Mouse (Mus musculus) ES-E14 (cell line): Measurements from ENCODE around the gene Rfpl4b. TPM values are rescaled to one million over a fixed set of nuclear protein-coding genes. Genes with fewer than 3 reads are reported as not detected.
A peak's percentile ranks its signal among the peaks of the same experiment; 100 is the strongest.
"Not testable (repeated sequence)": the region's sequence is repeated elsewhere in the genome, so short reads cannot be mapped to it uniquely, and the experiment has no call there.

Experiments
- DNase-seq: peaks from one replicate; pipeline ENCODE4 v3.0.0-alpha.2; 2013; ENCODE audit warnings: low read depth, low spot score
- H3K27ac ChIP-seq: 2 replicates; pipeline ENCODE4 v1.5.1; 2012; ENCODE audit warnings: low read depth, mild to moderate bottlenecking, low read length, moderate library complexity, mixed read lengths; ENCODE audit not compliant: poor library complexity, insufficient read depth, severe bottlenecking
- H3K36me3 ChIP-seq: 2 replicates; pipeline ENCODE4 v1.6.1; 2012; ENCODE audit warnings: mild to moderate bottlenecking, low read length, moderate library complexity, mixed read lengths; ENCODE audit not compliant: control insufficient read depth, poor library complexity, insufficient read depth, severe bottlenecking
- H3K4me1 ChIP-seq, 2 experiments: fragments of 150-350 bp in 1 of 2; sonication (generic) in 1 of 2; 2 replicates each; pipeline ENCODE4 v1.6.1; 2012; ENCODE audit warnings: low read length in 2 of 2, mild to moderate bottlenecking in 1 of 2, mixed read lengths in 1 of 2; ENCODE audit not compliant: control insufficient read depth in 2 of 2, insufficient read depth in 2 of 2, poor library complexity in 1 of 2
- H3K4me3 ChIP-seq, 2 experiments: fragments of 150-350 bp in 1 of 2; sonication (generic) in 1 of 2; 2 replicates each; pipeline ENCODE4 v1.5.1; 2012; ENCODE audit warnings: low read length in 2 of 2, low read depth in 1 of 2, mild to moderate bottlenecking in 1 of 2, mixed read lengths in 1 of 2; ENCODE audit not compliant: insufficient read depth in 1 of 2, poor library complexity in 1 of 2, severe bottlenecking in 1 of 2
- H3K9ac ChIP-seq: 2 replicates; pipeline ENCODE4 v1.6.1; 2012; ENCODE audit warnings: low read depth, mild to moderate bottlenecking, low read length, mixed read lengths; ENCODE audit not compliant: poor library complexity, insufficient read depth, severe bottlenecking
- H3K9me3 ChIP-seq: fragments of 150-350 bp; sonication (generic); 2 replicates; pipeline ENCODE4 v1.6.1; 2012; ENCODE audit warnings: low read depth, mild to moderate bottlenecking, low read length; ENCODE audit not compliant: control insufficient read depth, insufficient read depth
- CHD2 ChIP-seq: IDR thresholded peaks from 2 replicates; pipeline ENCODE4 v1.6.1; 2014; ENCODE audit warnings: mild to moderate bottlenecking, low read depth, low read length, inconsistent platforms
- HCFC1 ChIP-seq: IDR thresholded peaks from 2 replicates; pipeline ENCODE4 v1.6.1; 2012; ENCODE audit warnings: low read length, inconsistent platforms, borderline replicate concordance; ENCODE audit not compliant: insufficient read depth
- MAFK ChIP-seq: IDR thresholded peaks from 2 replicates; pipeline ENCODE4 v1.6.1; 2014; ENCODE audit warnings: mild to moderate bottlenecking, low read depth, low read length, inconsistent platforms; ENCODE audit not compliant: insufficient read depth
- ZC3H11A ChIP-seq: IDR thresholded peaks from 2 replicates; pipeline ENCODE4 v1.6.1; 2012; ENCODE audit warnings: low read depth, mild to moderate bottlenecking, inconsistent platforms, low read length, borderline replicate concordance
- ZNF384 ChIP-seq: IDR thresholded peaks from 2 replicates; pipeline ENCODE4 v1.6.1; 2012; ENCODE audit warnings: low read depth, low read length, inconsistent platforms
- in situ Hi-C, 2 experiments: fragments of 600-800 bp; cut with MboI; formaldehyde crosslinking; loops; one replicate each; pipeline ENCODE4 v1.15.1; 2025; ENCODE audit warnings: low sequenced_read_pairs in 2 of 2, inconsistent platforms in 1 of 2; ENCODE audit not compliant: unreplicated experiment in 2 of 2
- total RNA-seq: library from RNA; depleted of rRNA; stranded (reverse); fragments of 300-350 nt; gene quantifications from 2 replicates; pipeline ENCODE4 v1.2.3, GENCODE M21; 2012; rRNA removed

The Rfpl4b gene
- 0.31 TPM in 1 of 2 replicates, not detected in the other for total RNA-seq

DNA sequence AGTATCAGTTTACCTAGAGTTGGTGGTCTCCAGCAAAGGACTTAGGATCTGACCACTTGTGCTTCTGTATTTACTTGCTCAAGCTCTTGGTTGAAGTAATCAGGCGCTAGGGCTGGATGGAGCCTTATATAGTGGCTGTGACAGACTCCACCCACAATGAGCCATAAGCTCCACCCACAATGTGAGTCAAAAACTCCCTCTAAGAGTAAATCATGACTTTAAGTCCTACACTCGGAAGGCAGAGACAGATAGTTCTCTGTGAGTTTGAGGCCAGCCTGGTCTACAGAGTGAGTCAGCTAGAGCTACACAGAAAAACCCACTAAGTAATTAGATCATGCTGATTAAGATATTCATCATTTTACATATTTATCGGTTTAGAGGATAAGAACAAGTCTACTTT lies at the start of gene Rfpl4b:
Rfpl4b (minus strand) TSS at position 101 of the 400 bp plus-strand sequence.
- in situ Hi-C loops, result no loop called here
- H3K4me3 ChIP-seq, result no peak within 1 kb of the TSS
- TF ChIP-seq ZNF384 (no peak), CHD2 (no peak), MAFK (no peak)
- H3K9me3 ChIP-seq, result no peaks in the 10 kb centered on the region
- no peaks in the 10 kb centered on the region for H3K4me1 ChIP-seq
- H3K27ac ChIP-seq, result no peak within 1 kb of the TSS
- DNase-seq, result no peak
- H3K9ac ChIP-seq, result no peak within 1 kb of the TSS
- no peaks in the 10 kb centered on the region for H3K36me3 ChIP-seq

DNA sequence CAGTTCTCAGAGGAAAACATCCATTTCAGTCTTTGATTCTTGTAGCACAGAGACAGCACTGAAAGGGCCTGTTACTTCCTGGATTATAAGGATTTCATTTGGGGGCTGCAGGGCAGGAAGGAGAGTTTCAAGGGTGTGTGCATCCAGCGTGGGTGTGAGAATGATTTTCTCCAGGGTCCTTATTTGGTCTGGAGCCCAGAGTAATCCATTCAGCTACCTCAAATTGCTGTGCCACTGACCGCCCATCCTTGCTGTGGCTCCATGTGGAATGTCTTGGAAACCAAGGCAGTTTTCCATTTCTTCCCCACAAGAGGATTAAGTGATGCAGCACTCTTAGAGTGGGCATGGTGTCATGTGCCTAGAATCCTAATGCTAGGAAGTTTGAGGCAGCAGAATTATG lies 33.6 kb upstream of the Rfpl4b start:
- Histone ChIP-seq H3K9me3 (no peaks in the 10 kb centered on the region), H3K27ac (no peak overlapping the region), H3K36me3 (no peaks in the 10 kb centered on the region), H3K4me3 (no peak overlapping the region), H3K9ac (no peak overlapping the region), H3K4me1 (no peaks in the 10 kb centered on the region)
- DNase-seq, result no peak
- TF ChIP-seq CHD2, result no peak
- no peak for TF ChIP-seq ZNF384
- TF ChIP-seq ZC3H11A, result no peak
- TF ChIP-seq HCFC1, result no peak
- TF ChIP-seq MAFK, result no peak
- in situ Hi-C loops, result no loop called here

- in situ Hi-C loops, H3K4me3 ChIP-seq, H3K36me3 ChIP-seq, H3K9me3 ChIP-seq, H3K27ac ChIP-seq, H3K4me1 ChIP-seq, H3K9ac ChIP-seq: not testable (repeated sequence)
- DNase-seq, result peak; percentile 28
Measured at GRCm38 (mm10) chr10:38850006-38850405, 28.4 kb upstream of the Rfpl4b start.

DNA sequence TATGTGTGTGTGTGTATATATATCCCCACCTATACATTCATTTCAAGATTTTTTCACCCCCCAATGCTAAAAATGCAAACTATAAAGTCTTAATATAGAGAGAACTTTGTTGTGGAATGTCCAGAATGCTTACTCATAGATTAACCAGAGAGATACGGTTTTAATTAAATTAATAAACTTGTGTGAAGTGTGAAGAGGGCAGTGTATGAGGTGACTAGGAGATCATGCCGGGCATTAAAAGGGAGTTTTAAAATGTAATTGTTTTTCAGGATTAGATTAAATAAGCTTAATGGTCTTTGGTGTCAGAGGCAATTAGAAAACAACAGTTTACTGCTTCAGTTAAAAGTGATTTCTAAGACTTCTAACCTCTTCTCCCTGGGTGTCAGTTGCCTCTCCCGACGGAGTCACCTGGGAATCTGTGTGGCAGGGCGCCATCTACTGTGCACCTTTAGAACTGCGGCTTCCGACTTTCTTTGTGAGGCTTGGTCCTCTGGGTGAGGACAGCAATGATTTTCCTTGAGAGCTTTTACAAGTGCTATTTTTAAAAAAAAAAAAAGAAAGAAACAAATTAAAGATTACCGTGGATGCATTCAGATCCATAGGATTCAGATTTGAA lies 27.4 kb upstream of the Rfpl4b start:
- TF ChIP-seq CHD2, result no peak
- TF ChIP-seq MAFK, result no peak
- TF ChIP-seq ZNF384, result no peak
- TF ChIP-seq HCFC1, result no peak
- TF ChIP-seq ZC3H11A, result peak; percentile 65; the same call in 1 of the 2 replicates
- peak; percentile 36 for DNase-seq
- H3K4me3 ChIP-seq, result no peak overlapping the region
- H3K9me3 ChIP-seq, result no peaks in the 10 kb centered on the region
- no peak overlapping the region for H3K27ac ChIP-seq
- no peaks in the 10 kb centered on the region for H3K4me1 ChIP-seq
- H3K36me3 ChIP-seq, result no peaks in the 10 kb centered on the region
- in situ Hi-C loops, result no loop called here
- no peak overlapping the region for H3K9ac ChIP-seq

GRCm38 (mm10) chr10:38848231-38848630 lies 26.7 kb upstream of the Rfpl4b start:
- Histone ChIP-seq H3K9me3 (no peaks in the 10 kb centered on the region), H3K4me1 (no peaks in the 10 kb centered on the region), H3K36me3 (no peaks in the 10 kb centered on the region), H3K4me3 (no peak overlapping the region), H3K27ac (no peak overlapping the region), H3K9ac (no peak overlapping the region)
- TF ChIP-seq HCFC1 (no peak), ZNF384 (no peak), ZC3H11A (no peak), CHD2 (no peak), MAFK (no peak)
- no peak for DNase-seq
- in situ Hi-C loops, result no loop called here
